Comparison of ENCODE assay signal across 30 mouse cellular contexts in the genomic region with DNA sequence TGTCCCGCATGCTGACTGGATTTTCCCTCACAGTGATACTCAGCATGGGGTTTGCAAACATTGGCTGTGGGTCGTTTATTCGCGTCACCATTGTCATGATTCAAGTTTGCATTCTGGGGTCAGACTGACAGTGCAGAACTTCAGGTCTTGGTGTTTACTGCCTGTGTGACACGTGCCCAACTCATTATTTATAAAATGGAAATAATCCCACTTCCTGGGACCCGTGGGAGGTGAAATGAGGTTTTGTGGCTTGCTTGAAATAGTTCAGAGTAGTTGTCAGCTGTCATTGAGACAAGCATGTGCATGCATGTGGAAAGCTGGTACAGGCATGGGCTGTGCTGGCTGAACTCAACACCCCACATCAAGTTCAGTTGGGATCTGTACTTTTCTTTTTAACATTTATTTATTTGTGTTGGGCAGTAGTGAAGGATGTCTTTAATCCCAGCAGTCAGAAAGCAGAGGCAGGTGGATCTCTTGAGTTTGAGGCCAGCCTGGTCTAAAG. TPM values are rescaled to one million over a fixed set of nuclear protein-coding genes. Genes with fewer than 3 reads are reported as not detected.
"Had no signal": no experiment of that assay in that cellular context is flagged by ENCODE, and none has a peak within 500 bp of the region (broad histone marks: within the 10 kb centered on the region; RNA-seq: fewer than 3 reads in every experiment).

No protein-coding gene starts in this region.

- H3K4me2 ChIP-seq: heart, embryonic 11.5 days; heart, embryonic 12.5 days; heart, embryonic 13.5 days; heart, embryonic 15.5 days; hindbrain, embryonic 12.5 days; hindbrain, embryonic 13.5 days; hindbrain, embryonic 14.5 days; hindbrain, embryonic 15.5 days; intestine, embryonic 15.5 days; kidney, embryonic 15.5 days had no signal

- H3K4me3 ChIP-seq: heart, embryonic 10.5 days; heart, embryonic 12.5 days; heart, embryonic 13.5 days; heart, embryonic 15.5 days; hindbrain, embryonic 10.5 days; hindbrain, embryonic 12.5 days; hindbrain, embryonic 13.5 days; hindbrain, embryonic 15.5 days; intestine, embryonic 15.5 days; kidney, embryonic 15.5 days; layer of hippocampus, adult 2 months had no signal

- H3K27me3 ChIP-seq: heart, embryonic 12.5 days; heart, embryonic 13.5 days; heart, embryonic 15.5 days; hindbrain, embryonic 12.5 days; hindbrain, embryonic 13.5 days; hindbrain, embryonic 15.5 days; intestine, embryonic 15.5 days; kidney, embryonic 15.5 days had no signal

- DNase-seq: heart, postnatal 10 days; heart, postnatal 14 days; heart, postnatal 36 days; heart, postnatal 4 days; kidney, adult 11 months; kidney, adult 18-20 months; kidney, adult 2 months; kidney, adult 8-10 months; kidney, adult 9 months; kidney, postnatal 10 days; kidney, postnatal 14 days; kidney, postnatal 25 days; kidney, postnatal 36 days; kidney, postnatal 4 days; layer of hippocampus, adult 9-11 months; layer of hippocampus, postnatal 36 days had no signal

RNA-seq across cellular contexts. Expression of gene Guca1a, which starts 23.6 kb away (rescaled TPM):
- polyA plus RNA-seq: inflammation-experienced regulatory T-cells, adult 6 months had no signal

RNA-seq across cellular contexts. Expression of gene AI661453, which starts 59.6 kb away (rescaled TPM):
- polyA plus RNA-seq: inflammation-experienced regulatory T-cells, adult 6 months had no signal
